Mouse (Mus musculus) MEL (cell line): ENCODE data around the gene Klf6.

Source experiments
- CTCF ChIP-seq, 3 experiments: IDR thresholded peaks in 2 of 3; conservative IDR thresholded peaks in 1 of 3; 2 replicates each; pipeline ENCODE4 v1.5.1; 2011 to 2012; ENCODE audit warnings: low read length in 3 of 3, low read depth in 2 of 3, mild to moderate bottlenecking in 2 of 3, improper control_type of control experiment in 1 of 3, inconsistent platforms in 1 of 3, mixed read lengths in 1 of 3, moderate library complexity in 1 of 3; ENCODE audit not compliant: control insufficient read depth in 1 of 3, insufficient read depth in 1 of 3, poor library complexity in 1 of 3, severe bottlenecking in 1 of 3
- GABPA ChIP-seq: IDR thresholded peaks from 2 replicates; pipeline ENCODE4 v1.6.1; 2012; ENCODE audit warnings: low read depth, mild to moderate bottlenecking, inconsistent platforms, low read length, improper control_type of control experiment, moderate library complexity
- KAT2A ChIP-seq: conservative IDR thresholded peaks from 2 replicates; pipeline ENCODE4 v1.6.1; 2012; ENCODE audit warnings: low read depth, low read length, improper control_type of control experiment, inconsistent platforms
- MAX ChIP-seq: IDR thresholded peaks from 2 replicates; pipeline ENCODE4 v1.6.1; 2011; ENCODE audit warnings: low read length, improper control_type of control experiment
- MEF2A ChIP-seq: IDR thresholded peaks from 2 replicates; pipeline ENCODE4 v1.6.1; 2014; ENCODE audit warnings: low read depth, mild to moderate bottlenecking, inconsistent platforms, low read length, improper control_type of control experiment; ENCODE audit not compliant: poor library complexity, insufficient replicate concordance, severe bottlenecking; ENCODE audit errors: extremely low read depth
- POLR2A ChIP-seq, 2 experiments: IDR thresholded peaks; 2 replicates each; pipeline ENCODE4 v1.6.1; 2011 to 2012; ENCODE audit warnings: low read length in 2 of 2, mild to moderate bottlenecking in 2 of 2, control low read depth in 1 of 2, improper control_type of control experiment in 1 of 2, low read depth in 1 of 2, moderate library complexity in 1 of 2; ENCODE audit not compliant: control insufficient read depth in 1 of 2, insufficient read depth in 1 of 2, poor library complexity in 1 of 2
- POLR2AphosphoS2 ChIP-seq: IDR thresholded peaks from 2 replicates; pipeline ENCODE4 v1.6.1; 2011; ENCODE audit warnings: low read length, improper control_type of control experiment
- TBP ChIP-seq: IDR thresholded peaks from 2 replicates; pipeline ENCODE4 v1.8.0; 2011; ENCODE audit warnings: low read depth, low read length, improper control_type of control experiment
- USF1 ChIP-seq: IDR thresholded peaks from 2 replicates; pipeline ENCODE4 v1.6.1; 2014; ENCODE audit warnings: low read depth, mild to moderate bottlenecking, inconsistent platforms, low read length, improper control_type of control experiment, moderate library complexity

- TF ChIP-seq MAX (no peak), POLR2A (IDR thresholded peaks at IDR 0.05; ENCODE audit: control insufficient read depth in 1 of 2, insufficient read depth in 1 of 2, low read depth in 1 of 2, low read length in 2 of 2, poor library complexity in 1 of 2) (no peak), CTCF (IDR thresholded peaks at IDR 0.05 in 2 of 3, conservative IDR thresholded peaks at IDR 0.05 in 1 of 3; ENCODE audit: control insufficient read depth in 1 of 3, insufficient read depth in 1 of 3, low read depth in 2 of 3, low read length in 3 of 3, poor library complexity in 1 of 3, severe bottlenecking in 1 of 3) (no peak), GABPA (no peak), POLR2AphosphoS2 (no peak), MEF2A (no peak), USF1 (no peak), TBP (no peak), KAT2A (no peak)
Measured at GRCm38 (mm10) chr13:5826170-5826827, 35.0 kb upstream of the Klf6 start.
